Mouse (Mus musculus) layer of hippocampus, adult 18-20 months (tissue): ENCODE results near the gene Capn15. TPM values are rescaled to one million over a fixed set of nuclear protein-coding genes. Genes with fewer than 3 reads are reported as not detected.

Source experiments
- DNase-seq, 2 experiments: peaks; one replicate each; pipeline ENCODE4 v3.0.0; 2022; ENCODE audit warnings: low spot score in 2 of 2
- long read RNA-seq: library from polyadenylated mRNA; stranded (forward); transcript quantifications from one replicate; pipeline ENCODE4 v2.0.0, GENCODE M21; 2021
- total RNA-seq, 2 experiments: library from RNA; stranded (reverse); gene quantifications; 2 replicates each; pipeline ENCODE4 v1.2.3; 2021

Capn15 gene
- 10 to 100 TPM; 50.6 to 54.1 TPM for total RNA-seq
- long read RNA-seq, full-length matches to known transcripts, result 29 of 92 reads
- long read RNA-seq, partial matches to known transcripts, result 14 of 92 reads
- long read RNA-seq, other reads (novel, unspliced or antisense), result 49 of 92 reads

GRCm38 (mm10) chr17:25985306-25986294 lies at the start of gene Capn15:
Gene Capn15, minus strand, starts transcription at chr17:25985796.
- DNase-seq, result peak; percentile 95 to 98

- no peak for DNase-seq
These were observed 46.4 kb upstream of the Capn15 start for GRCm38 (mm10) chr17:26032037-26032436.

DNA sequence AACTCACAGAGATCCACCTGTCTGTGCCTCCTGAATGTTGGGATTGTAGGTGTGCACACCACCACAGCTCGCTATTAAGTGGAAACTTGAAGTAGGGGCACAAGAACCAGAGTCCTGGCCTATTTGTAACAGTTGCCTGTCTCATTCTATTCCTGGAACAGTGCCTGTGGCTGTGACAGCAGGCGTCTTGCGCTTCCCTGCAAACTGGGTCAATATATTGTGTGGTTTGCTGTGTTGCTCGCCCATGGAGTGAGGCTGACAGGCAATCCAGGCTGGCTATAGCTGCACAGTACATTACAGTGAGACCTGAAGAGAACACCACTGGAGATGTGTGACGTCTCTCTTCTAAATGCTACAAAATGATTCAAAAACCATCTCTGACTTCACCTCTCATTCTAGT lies 46.0 kb upstream of the Capn15 start:
- DNase-seq, result peak; percentile 23 to 61

GRCm38 (mm10) chr17:26028261-26028660 lies 42.7 kb upstream of the Capn15 start:
- DNase-seq, result no peak

DNA sequence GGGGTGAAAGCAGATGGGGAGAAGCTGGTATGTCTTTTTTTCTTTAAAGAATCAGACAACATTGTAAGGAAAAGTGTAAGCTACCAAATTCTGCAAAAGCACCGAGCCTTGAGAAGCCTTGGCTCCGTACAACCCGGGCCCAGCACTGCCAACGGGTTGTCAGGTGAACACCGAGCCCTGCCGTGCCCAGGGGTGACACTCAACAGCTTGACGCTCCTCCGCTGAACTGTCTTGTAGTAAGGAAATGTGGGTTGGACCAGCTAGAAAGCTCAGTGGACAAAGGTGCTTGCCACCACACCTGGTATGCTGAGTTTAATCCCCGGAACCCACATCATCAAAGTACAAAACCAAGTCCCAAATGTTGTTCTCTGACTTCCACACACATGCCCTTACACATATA lies 39.1 kb upstream of the Capn15 start:
- DNase-seq, result no peak

- DNase-seq, result no peak
These were observed 38.4 kb upstream of the Capn15 start for GRCm38 (mm10) chr17:26023966-26024365.

- no peak for DNase-seq
These were observed 37.6 kb upstream of the Capn15 start for GRCm38 (mm10) chr17:26023181-26023580.

- DNase-seq, result no peak
These were observed 36.2 kb upstream of the Capn15 start for GRCm38 (mm10) chr17:26021728-26022341.

GRCm38 (mm10) chr17:26020848-26021347 lies 35.3 kb upstream of the Capn15 start:
- DNase-seq, result no peak

DNA sequence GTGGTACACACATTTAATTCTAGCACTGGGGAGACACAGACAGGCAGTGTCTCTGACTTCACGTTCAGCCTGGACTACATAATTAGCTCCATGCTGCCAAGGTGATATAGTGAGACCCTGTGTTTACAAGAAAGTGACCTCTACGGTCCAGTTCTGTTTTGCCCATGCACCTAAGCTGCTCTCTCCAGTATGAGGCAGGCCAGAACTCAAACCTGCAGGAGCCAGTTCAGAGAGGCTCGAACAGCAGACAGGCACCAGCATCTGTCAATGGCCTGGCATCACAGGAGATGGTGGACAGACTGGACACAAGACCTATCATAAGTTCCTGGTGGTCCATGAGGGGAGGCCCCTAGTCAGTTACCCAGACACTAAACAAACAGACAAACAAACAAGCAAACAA lies 32.8 kb upstream of the Capn15 start:
- no peak for DNase-seq

DNA sequence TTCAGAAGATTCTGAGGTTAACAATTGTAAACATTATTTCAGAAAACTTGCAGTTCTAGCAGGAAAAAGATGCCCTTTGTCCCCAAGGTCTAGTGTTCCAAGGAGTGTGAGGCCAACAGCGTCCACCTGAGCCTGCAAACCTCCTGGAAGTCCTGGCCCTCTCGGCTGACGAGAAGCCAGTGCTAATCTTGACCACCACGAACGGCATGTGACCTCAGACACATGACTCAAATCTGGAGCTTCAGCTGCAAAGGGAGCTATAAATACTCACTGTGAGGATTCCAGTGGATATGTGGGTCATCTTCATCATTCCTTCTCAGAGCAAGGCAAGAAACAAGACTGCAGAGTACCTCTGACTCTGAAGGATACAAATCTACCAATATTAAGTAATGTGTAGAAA lies 32.4 kb upstream of the Capn15 start:
- no peak for DNase-seq

GRCm38 (mm10) chr17:26017021-26017420 lies 31.4 kb upstream of the Capn15 start:
- DNase-seq, result peak; percentile 19 to 75

DNA sequence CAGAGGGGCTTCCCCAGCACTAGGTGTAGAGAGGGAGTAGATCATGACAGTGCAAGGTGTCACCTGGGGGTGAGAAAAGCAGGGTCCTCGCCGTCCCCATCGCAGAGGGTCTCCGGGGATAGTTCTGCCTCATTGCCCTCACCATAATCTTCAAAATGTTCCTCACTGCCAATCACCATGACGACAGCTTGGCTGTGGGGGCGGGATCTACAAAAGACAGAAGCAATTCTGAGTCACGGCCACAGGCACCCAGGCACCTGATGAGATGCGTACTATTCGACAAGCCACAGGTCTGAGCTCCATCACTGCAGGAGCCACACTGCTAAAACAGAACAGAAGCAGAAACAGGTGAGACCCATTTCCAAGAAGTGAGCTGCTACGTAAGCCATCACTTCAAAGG lies 28.1 kb upstream of the Capn15 start:
- peak; percentile 77 to 91 for DNase-seq

DNA sequence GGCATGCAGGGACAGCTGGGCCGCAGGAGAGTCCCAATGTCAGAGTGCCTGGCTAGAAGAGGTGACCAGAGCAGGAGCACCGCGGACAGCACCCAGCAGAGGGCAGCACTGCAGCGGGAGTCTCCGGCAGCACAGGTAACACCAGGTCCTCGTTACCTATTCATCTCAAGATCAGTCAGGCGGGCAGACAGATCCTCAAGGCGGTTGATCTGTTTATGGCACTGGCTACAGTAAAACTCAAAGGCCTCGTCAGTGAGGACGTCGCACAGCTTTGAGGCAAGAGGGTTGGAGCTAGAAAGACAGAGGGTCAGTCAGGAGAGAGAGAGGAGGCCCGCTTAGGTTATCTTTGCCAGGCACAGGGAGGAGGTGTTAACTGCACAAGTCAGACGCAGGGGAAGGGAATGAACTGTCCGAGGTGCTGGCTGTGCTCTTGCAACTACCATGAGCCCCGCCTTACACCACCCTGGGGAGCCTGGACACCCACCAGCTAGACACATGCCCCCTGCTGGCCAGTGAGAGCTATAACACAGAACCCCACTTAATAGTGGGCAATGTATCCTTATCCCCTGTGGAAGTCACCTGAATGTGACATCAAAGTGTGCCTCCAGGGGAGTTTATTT lies 26.4 kb upstream of the Capn15 start:
- peak in 1 of 2 experiments; percentile 72 for DNase-seq

- DNase-seq, result peak; percentile 66 to 95
These were observed 23.9 kb upstream of the Capn15 start for GRCm38 (mm10) chr17:26009540-26009939.

GRCm38 (mm10) chr17:26008787-26009186 lies 23.2 kb upstream of the Capn15 start:
- DNase-seq, result no peak

- no peak for DNase-seq
These were observed 22.7 kb upstream of the Capn15 start for GRCm38 (mm10) chr17:26008331-26008730.

- no peak for DNase-seq
These were observed 22.1 kb upstream of the Capn15 start for GRCm38 (mm10) chr17:26007646-26008045.

DNA sequence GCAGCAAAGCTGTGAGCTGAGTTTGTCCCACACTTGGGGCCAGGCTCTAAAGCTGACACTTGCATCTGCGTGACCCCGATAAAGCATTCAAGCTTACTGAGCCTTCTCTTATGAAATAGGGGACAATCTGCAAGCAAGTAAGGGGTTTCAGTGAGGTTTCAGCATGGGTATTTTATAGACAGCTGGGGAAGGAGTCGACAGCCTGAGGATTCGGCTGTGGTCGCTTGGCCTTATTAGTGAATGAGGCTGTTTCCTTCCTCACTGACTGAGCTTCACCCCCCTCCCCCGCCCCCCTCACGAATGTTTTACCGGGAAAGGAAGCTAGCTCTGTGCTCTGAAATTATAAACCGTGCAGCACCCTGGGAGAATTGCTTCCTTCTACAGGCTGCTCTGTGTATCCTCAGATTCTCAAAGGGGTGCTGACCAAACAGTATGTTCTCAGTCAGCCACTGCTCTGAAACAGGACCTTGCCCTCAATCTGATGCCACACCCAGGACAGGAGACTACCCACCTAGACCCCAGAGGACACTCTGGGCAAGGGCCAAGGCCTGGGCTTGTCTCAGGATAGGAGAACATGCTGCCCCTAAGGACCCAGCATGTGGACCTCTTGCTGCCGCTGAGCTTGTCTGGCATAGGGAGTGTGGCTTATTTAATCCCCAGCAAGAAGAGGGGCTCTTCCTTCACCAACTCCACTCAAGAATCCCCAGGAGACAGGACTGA lies 20.3 kb upstream of the Capn15 start:
- no peak for DNase-seq

- DNase-seq, result no peak
These were observed 19.1 kb upstream of the Capn15 start for GRCm38 (mm10) chr17:26004711-26005110.

DNA sequence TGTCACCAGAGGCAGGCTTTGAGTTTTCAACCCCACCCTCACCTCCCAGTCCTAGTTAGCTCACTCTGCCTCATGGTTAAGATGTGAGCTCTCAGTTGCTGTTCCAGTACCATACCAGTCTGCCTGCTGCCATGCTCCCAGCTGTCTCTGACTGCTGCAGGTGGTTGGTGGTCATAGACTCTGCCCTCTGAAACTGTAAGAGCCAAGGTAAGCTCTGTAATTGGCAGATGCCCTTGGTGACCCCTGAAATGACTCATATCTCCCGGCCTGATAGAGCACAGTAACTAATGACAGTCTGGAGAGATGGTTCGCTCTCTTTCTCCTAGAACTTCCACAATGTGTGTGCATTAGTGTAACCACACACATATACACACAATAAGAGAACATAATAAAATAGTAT lies 18.3 kb upstream of the Capn15 start:
- DNase-seq, result no peak
